Mouse (Mus musculus) embryonic fibroblast, embryonic 13.5 days (primary cell): ENCODE measurements at regions not wholly inside any gene's neighbourhood (a gene's known extent, or its start where the extent isn't known, plus 50 kb on each side); places are given as distances from the start of the nearest gene placed in this dataset.

ENCODE experiments used
- CTCF ChIP-seq: IDR thresholded peaks from 2 replicates; pipeline ENCODE4 v1.5.1; 2011; ENCODE audit warnings: mild to moderate bottlenecking, control low read depth, low read length, moderate library complexity, borderline replicate concordance; ENCODE audit not compliant: insufficient read depth
- POLR2A ChIP-seq: IDR thresholded peaks from 2 replicates; pipeline ENCODE4 v1.6.1; 2011; ENCODE audit warnings: low read depth, mild to moderate bottlenecking, control low read depth, low read length, moderate library complexity

GRCm38 (mm10) chr3:34486441-34487050, 163.7 kb upstream of the Sox2 start:
- no peak for TF ChIP-seq CTCF
- TF ChIP-seq POLR2A, result no peak
